Mouse (Mus musculus) heart, embryonic 16.5 days (tissue): ENCODE results near the gene Olfr586. TPM values are rescaled to one million over a fixed set of nuclear protein-coding genes. Genes with fewer than 3 reads are reported as not detected.

ENCODE experiments used
- ATAC-seq: fragments of 200-750 bp; cut with Nextera tagmentation; replicated peaks from 2 replicates; pipeline ENCODE4 v1.8.0; 2017; ENCODE audit warnings: moderate number of reproducible peaks; ENCODE audit not compliant: insufficient read depth, low FRiP score; ENCODE audit errors: extremely low read depth
- H3K27ac ChIP-seq: fragments of 300-500 bp; sonication (generic); 2 replicates; pipeline ENCODE4 v1.5.1; 2014; ENCODE audit warnings: mild to moderate bottlenecking, low read length, control low read depth, moderate library complexity
- H3K27me3 ChIP-seq: fragments of 300-500 bp; sonication (generic); 2 replicates; pipeline ENCODE4 v1.6.1; 2014; ENCODE audit warnings: low read length, mixed read lengths; ENCODE audit not compliant: control insufficient read depth, insufficient read depth
- H3K36me3 ChIP-seq: fragments of 300-500 bp; sonication (generic); 2 replicates; pipeline ENCODE4 v1.6.1; 2014; ENCODE audit not compliant: control insufficient read depth, insufficient read depth
- H3K4me1 ChIP-seq: fragments of 300-500 bp; sonication (generic); 2 replicates; pipeline ENCODE4 v1.6.1; 2014; ENCODE audit warnings: low read length, mixed read lengths; ENCODE audit not compliant: control insufficient read depth, insufficient read depth
- H3K4me2 ChIP-seq: fragments of 300-500 bp; sonication (generic); 2 replicates; pipeline ENCODE4 v1.6.1; 2014; ENCODE audit warnings: low read depth, mild to moderate bottlenecking, control low read depth, low read length
- H3K4me3 ChIP-seq: fragments of 300-500 bp; sonication (generic); 2 replicates; pipeline ENCODE4 v1.5.1; 2014; ENCODE audit warnings: mild to moderate bottlenecking, control low read depth, low read length
- H3K9ac ChIP-seq: fragments of 300-500 bp; sonication (generic); 2 replicates; pipeline ENCODE4 v1.6.1; 2014; ENCODE audit warnings: low read length, control low read depth
- H3K9me3 ChIP-seq: fragments of 300-500 bp; sonication (generic); replicated peaks from 2 replicates; pipeline ENCODE4 v1.6.1; 2016; ENCODE audit warnings: low read length; ENCODE audit not compliant: control insufficient read depth
- WGBS: fragments of 180-500 bp; shearing (Covaris S2); extraction: QIAGEN DNeasy Blood & Tissue Kit; methylation state at CpG from one replicate; pipeline ENCODE4 v1.1.7; 2014; 5-methylcytosine and 5-hydroxymethylcytosine counted together
- polyA plus RNA-seq: library from polyadenylated mRNA; unstranded; fragments of >200 nt; fragmentation: Nextera tagmentation; extraction: Ambion mirVana; gene quantifications from 2 replicates; pipeline ENCODE4 v1.2.1, GENCODE M21; 2015

Olfr586 gene
- not detected in 2 replicates for polyA plus RNA-seq

DNA sequence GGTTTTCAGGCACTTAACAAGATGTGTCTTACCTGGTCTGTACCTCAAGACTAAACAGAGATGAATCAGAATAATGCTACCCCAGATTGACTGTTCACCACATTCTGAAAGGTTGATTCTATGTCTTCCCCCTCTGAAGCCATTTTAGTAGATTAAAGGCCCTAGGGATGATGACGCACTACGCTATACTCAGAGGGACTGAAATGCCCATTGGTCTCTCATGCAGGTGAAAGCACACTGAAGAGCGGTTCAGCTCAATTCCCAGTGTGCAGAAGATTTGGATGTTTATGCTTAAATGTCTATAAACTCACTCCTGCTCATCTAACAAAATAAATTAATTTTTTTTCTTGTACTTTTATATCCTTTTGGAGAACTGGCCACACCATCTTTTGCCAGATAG lies at the start of gene Olfr586:
TSS of gene Olfr586 (minus strand) at position 101 of the 400 bp plus-strand sequence.
- Histone ChIP-seq H3K4me3 (no peak within 1 kb of the TSS), H3K4me1 (no peaks in the 10 kb centered on the region), H3K27me3 (no peaks in the 10 kb centered on the region), H3K27ac (no peak within 1 kb of the TSS), H3K9me3 (no peaks in the 10 kb centered on the region), H3K4me2 (no peak within 1 kb of the TSS), H3K9ac (no peak within 1 kb of the TSS), H3K36me3 (no peaks in the 10 kb centered on the region)
- 89% methylated on average over 3 of the region's 3 CpGs for WGBS
- no peak for ATAC-seq

DNA sequence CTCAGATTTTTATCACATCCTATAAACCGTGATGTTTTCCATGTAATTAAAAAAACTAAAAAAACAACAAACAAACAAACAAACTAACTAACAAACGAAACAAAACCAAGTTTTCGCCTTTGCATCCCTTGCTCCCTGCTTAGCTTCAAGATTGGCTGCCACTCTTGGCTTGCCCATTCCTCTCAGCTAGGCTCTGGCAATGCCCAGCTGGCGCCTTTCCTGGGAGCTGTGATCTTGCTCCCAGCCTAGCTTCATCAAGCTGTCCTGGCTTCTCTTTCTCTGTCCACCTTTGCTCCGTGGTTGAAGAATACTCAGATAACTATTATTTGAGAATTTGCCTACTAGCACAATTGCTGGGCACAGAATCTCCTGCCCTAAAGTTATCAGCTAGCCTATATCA lies 44.3 kb upstream of the Olfr586 start:
- no peak for ATAC-seq

DNA sequence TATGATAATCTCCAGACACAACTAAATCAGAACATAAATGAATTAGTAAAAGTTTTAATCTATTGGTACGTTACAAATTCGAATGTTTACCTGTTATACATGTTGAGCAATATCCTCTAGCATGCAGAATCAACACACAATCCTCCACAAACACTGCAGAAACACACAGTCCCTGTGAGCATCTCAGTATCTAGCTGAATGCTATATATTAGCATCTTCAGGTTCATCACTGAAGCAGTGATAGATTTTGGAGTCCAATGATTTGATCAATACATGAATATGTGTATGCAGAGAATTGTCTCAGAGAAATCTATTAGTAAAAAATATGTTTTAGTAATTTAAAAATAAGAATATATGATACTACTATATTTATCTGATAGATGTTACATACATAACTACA lies 30.8 kb upstream of the Olfr586 start, which contains the start of gene Olfr589:
TSS of gene Olfr589 (minus strand) at position 101 of the 400 bp plus-strand sequence.
- Histone ChIP-seq H3K4me3 (no peak within 1 kb of the TSS), H3K27me3 (no peaks in the 10 kb centered on the region), H3K36me3 (no peaks in the 10 kb centered on the region), H3K9ac (no peak within 1 kb of the TSS), H3K4me1 (no peaks in the 10 kb centered on the region), H3K27ac (no peak within 1 kb of the TSS), H3K9me3 (no peaks in the 10 kb centered on the region), H3K4me2 (no peak within 1 kb of the TSS)
- ATAC-seq: no peak
- WGBS: 60% methylated on average over 2 of the region's 2 CpGs

More for the DNA sequence above, 44.3 kb upstream of the Olfr586 start:
- Histone ChIP-seq H3K4me3 (no peak overlapping the region), H3K27ac (no peak overlapping the region), H3K36me3 (no peaks in the 10 kb centered on the region), H3K9me3 (no peaks in the 10 kb centered on the region), H3K9ac (no peak overlapping the region), H3K4me1 (no peaks in the 10 kb centered on the region), H3K4me2 (no peak overlapping the region), H3K27me3 (no peaks in the 10 kb centered on the region)
- 78% methylated on average over 5 of the region's 5 CpGs for WGBS

DNA sequence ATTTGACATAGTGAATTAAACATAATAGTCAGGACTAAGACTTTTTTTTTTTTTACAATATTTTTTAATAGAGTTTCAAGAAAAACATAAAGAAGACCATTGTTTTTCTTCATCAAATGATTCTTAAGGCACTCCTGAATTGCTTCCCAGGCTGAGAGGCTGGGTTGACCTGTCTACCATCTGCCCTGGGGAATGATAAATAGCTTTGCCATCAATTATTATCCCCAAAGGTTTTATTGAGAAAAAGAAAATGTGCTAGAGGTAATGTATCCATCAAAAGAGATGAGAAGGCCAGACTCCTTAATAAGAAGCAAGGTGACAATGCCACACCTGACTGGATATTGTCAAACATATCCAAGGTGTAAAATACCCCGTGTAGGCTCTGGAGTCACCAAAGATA lies 15.1 kb upstream of the Olfr586 start, which contains the start of gene Olfr588-ps1:
TSS of gene Olfr588-ps1 (plus strand) at position 301 of the 400 bp plus-strand sequence.
- WGBS: 71% methylated on average over 1 of the region's 1 CpGs
- no peak for ATAC-seq
- Histone ChIP-seq H3K9ac (no peak within 1 kb of the TSS), H3K9me3 (no peaks in the 10 kb centered on the region), H3K4me1 (no peaks in the 10 kb centered on the region), H3K4me3 (no peak within 1 kb of the TSS), H3K4me2 (no peak within 1 kb of the TSS), H3K27ac (no peak within 1 kb of the TSS), H3K36me3 (no peaks in the 10 kb centered on the region), H3K27me3 (no peaks in the 10 kb centered on the region)

GRCm38 (mm10) chr7:103119406-103119805 lies 6.0 kb downstream of the Olfr586 start:
- 35% methylated on average over 3 of the region's 3 CpGs for WGBS
- Histone ChIP-seq H3K9me3 (no peaks in the 10 kb centered on the region), H3K27me3 (no peaks in the 10 kb centered on the region), H3K27ac (no peak overlapping the region), H3K36me3 (no peaks in the 10 kb centered on the region), H3K4me1 (no peaks in the 10 kb centered on the region), H3K4me3 (no peak overlapping the region), H3K9ac (no peak overlapping the region), H3K4me2 (no peak overlapping the region)
- no peak for ATAC-seq

GRCm38 (mm10) chr7:103097420-103097819 lies 28.0 kb downstream of the Olfr586 start, which contains the start of gene Olfr585:
Gene Olfr585 (plus strand): TSS chr7:103097720.
- no peaks in the 10 kb centered on the region for H3K27me3 ChIP-seq
- no peaks in the 10 kb centered on the region for H3K9me3 ChIP-seq
- H3K4me3 ChIP-seq: no peak within 1 kb of the TSS
- no peaks in the 10 kb centered on the region for H3K4me1 ChIP-seq
- no peak within 1 kb of the TSS for H3K27ac ChIP-seq
- no peak within 1 kb of the TSS for H3K4me2 ChIP-seq
- no peak within 1 kb of the TSS for H3K9ac ChIP-seq
- WGBS: 65% methylated on average over 1 of the region's 1 CpGs
- no peak for ATAC-seq
- no peaks in the 10 kb centered on the region for H3K36me3 ChIP-seq

DNA sequence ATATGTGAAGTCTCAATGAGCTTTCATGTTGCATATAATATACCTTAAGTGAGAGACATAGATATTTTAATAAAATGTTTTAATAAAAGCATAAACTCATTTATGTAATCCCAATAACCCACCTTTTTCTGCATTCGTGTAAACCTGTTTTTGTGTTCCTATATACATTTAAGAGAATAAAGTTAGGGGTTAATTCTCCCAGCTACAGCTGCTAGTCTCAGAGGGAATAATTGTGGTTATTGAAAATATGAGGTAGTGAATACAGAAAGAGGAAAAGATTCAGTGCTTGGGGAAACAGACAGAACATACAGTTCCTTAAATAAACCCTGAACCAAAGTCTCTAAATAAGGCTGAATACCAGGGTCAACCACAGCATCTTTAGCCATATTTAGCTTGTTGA lies 43.9 kb downstream of the Olfr586 start, which contains the start of gene Olfr584:
TSS of gene Olfr584 (plus strand) at position 301 of the 400 bp plus-strand sequence.
- H3K4me2 ChIP-seq: no peak within 1 kb of the TSS
- H3K27ac ChIP-seq: no peak within 1 kb of the TSS
- H3K4me1 ChIP-seq: no peaks in the 10 kb centered on the region
- H3K36me3 ChIP-seq: no peaks in the 10 kb centered on the region
- 68% methylated on average over 1 of the region's 1 CpGs for WGBS
- H3K9me3 ChIP-seq: peaks cover 2% of the 10 kb centered on the region; the same call in 1 of the 2 replicates
- no peaks in the 10 kb centered on the region for H3K27me3 ChIP-seq
- H3K9ac ChIP-seq: no peak within 1 kb of the TSS
- no peak within 1 kb of the TSS for H3K4me3 ChIP-seq
- no peak for ATAC-seq

Other genes with a start within 250 kb of the Olfr586 start
- gene Olfr568, start 248.5 kb downstream of the Olfr586 start, polyA plus RNA-seq: not detected in 2 replicates
- gene Olfr569, start 234.8 kb downstream of the Olfr586 start, polyA plus RNA-seq: not detected in 2 replicates
- gene Olfr570, start 231.1 kb downstream of the Olfr586 start, polyA plus RNA-seq: not detected in 2 replicates
- not detected in 2 replicates for gene Olfr571, start 208.1 kb downstream of the Olfr586 start, polyA plus RNA-seq
- not detected in 2 replicates for gene Olfr572, start 201.2 kb downstream of the Olfr586 start, polyA plus RNA-seq
- gene Olfr573-ps1, start 183.1 kb downstream of the Olfr586 start, polyA plus RNA-seq: not detected in 2 replicates
- not detected in 2 replicates for gene Olfr574, start 177.2 kb downstream of the Olfr586 start, polyA plus RNA-seq
- not detected in 2 replicates for gene Olfr575, start 166.9 kb downstream of the Olfr586 start, polyA plus RNA-seq
- not detected in 2 replicates for gene Olfr576, start 163.0 kb downstream of the Olfr586 start, polyA plus RNA-seq
- gene Olfr577, start 149.7 kb downstream of the Olfr586 start, polyA plus RNA-seq: not detected in 2 replicates
- gene Olfr578, start 136.3 kb downstream of the Olfr586 start, polyA plus RNA-seq: not detected in 2 replicates
- not detected in 2 replicates for gene Olfr582, start 87.6 kb downstream of the Olfr586 start, polyA plus RNA-seq
- not detected in 2 replicates for gene Olfr583, start 74.3 kb downstream of the Olfr586 start, polyA plus RNA-seq
- not detected in 2 replicates for gene Olfr584, start 43.8 kb downstream of the Olfr586 start, polyA plus RNA-seq
- not detected in 2 replicates for gene Olfr585, start 27.9 kb downstream of the Olfr586 start, polyA plus RNA-seq
- not detected in 2 replicates for gene Olfr588-ps1, start 15.2 kb upstream of the Olfr586 start, polyA plus RNA-seq
- not detected in 2 replicates for gene Olfr589, start 30.7 kb upstream of the Olfr586 start, polyA plus RNA-seq
- gene Olfr591, start 52.7 kb upstream of the Olfr586 start, polyA plus RNA-seq: not detected in 2 replicates
- not detected in 2 replicates for gene Olfr592, start 59.2 kb upstream of the Olfr586 start, polyA plus RNA-seq
- not detected in 2 replicates for gene Olfr593, start 86.2 kb upstream of the Olfr586 start, polyA plus RNA-seq
- gene Olfr594, start 91.4 kb upstream of the Olfr586 start, polyA plus RNA-seq: not detected in 2 replicates
- not detected in 2 replicates for gene Usp17ld, start 126.9 kb upstream of the Olfr586 start, polyA plus RNA-seq
- not detected in 2 replicates for gene Olfr596, start 180.0 kb upstream of the Olfr586 start, polyA plus RNA-seq
- gene Olfr597, start 190.7 kb upstream of the Olfr586 start, polyA plus RNA-seq: not detected in 2 replicates
- gene Olfr598, start 197.9 kb upstream of the Olfr586 start, polyA plus RNA-seq: not detected in 2 replicates
- not detected in 2 replicates for gene Olfr599, start 210.3 kb upstream of the Olfr586 start, polyA plus RNA-seq
- gene Olfr600, start 224.0 kb upstream of the Olfr586 start, polyA plus RNA-seq: not detected in 2 replicates
- gene Olfr601, start 237.0 kb upstream of the Olfr586 start, polyA plus RNA-seq: not detected in 2 replicates